Mouse (Mus musculus): ENCODE measurements at regions not wholly inside any gene's neighbourhood (a gene's known extent, or its start where the extent isn't known, plus 50 kb on each side); places are given as distances from the start of the nearest gene placed in this dataset.
"Not testable (repeated sequence)": the region's sequence is repeated elsewhere in the genome, so short reads cannot be mapped to it uniquely, and the experiment has no call there.

GRCm38 (mm10) chr16:65629186-65629585, 66.7 kb upstream of the Chmp2b start:
- DNase-seq (ENCODE audit: low spot score) = peak; percentile 75

GRCm38 (mm10) chr16:65631680-65632079, 69.2 kb upstream of the Chmp2b start:
- DNase-seq (ENCODE audit: low spot score) = no peak

GRCm38 (mm10) chr16:65646741-65647140, 84.2 kb upstream of the Chmp2b start:
- DNase-seq (ENCODE audit: low spot score) = not testable (repeated sequence)

DNA sequence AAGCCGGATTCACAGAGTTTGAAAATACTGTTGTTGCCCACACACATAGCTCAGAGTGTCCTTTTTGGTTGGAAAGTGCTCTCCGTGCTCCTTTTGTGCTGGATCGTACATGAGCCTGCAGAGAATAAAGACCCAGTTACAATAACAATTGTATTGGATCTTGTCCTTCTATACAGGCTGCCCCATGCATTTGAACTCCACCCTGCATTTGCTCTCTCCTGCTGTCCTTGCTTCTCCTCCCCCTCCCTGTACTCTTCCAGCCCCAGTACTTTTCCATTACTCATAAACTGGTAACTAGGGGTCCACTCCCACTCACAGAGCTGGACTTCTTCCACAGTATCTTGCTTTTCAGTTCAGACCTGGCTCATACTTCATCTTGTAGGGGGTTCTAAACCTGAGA, 86.5 kb upstream of the Chmp2b start:
- DNase-seq (ENCODE audit: low spot score) = no peak

GRCm38 (mm10) chr16:65655490-65655889, 93.0 kb upstream of the Chmp2b start:
- DNase-seq (ENCODE audit: low spot score) = no peak

DNA sequence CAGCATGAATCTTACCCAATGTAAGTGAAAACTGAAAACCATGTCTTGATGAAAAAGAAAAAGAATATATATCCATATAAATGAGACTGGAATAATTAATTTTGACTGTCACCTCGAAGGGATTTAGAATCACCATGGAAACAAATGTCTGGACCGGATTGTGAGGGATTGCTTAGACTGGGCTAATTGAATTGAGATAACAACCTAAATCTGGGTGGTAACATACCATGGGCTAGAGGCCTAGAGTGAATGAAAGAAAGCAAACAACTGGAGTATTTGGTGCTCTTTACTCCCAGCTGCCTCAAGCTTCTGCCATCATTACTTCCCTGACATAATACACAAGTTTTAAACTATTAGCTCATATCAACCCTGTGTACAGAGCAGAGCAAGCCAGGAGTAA, 95.3 kb upstream of the Chmp2b start:
- no peak for DNase-seq (ENCODE audit: low spot score)

GRCm38 (mm10) chr16:65664787-65665186, 102.3 kb upstream of the Chmp2b start:
- DNase-seq (ENCODE audit: low spot score) = no peak

DNA sequence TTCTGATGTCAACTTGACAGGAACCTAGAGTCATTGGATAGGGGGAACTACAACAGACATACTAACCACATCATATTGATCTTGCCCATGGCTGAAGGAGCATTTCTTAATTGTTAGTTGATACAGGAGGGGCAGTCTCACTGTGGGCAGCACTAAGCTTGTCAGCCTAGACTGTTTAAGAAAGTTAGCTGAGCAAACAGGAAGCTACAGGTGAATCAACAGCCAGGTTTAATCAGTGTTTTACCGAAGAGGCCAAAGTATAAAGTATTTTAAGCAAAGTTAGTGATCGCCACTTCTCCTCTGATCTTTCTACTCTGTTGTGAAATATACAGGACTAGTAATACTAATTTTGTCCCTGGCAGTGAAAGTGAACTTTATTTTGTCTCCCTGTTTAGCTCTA, 109.6 kb upstream of the Chmp2b start:
- no peak for DNase-seq (ENCODE audit: low spot score)

DNA sequence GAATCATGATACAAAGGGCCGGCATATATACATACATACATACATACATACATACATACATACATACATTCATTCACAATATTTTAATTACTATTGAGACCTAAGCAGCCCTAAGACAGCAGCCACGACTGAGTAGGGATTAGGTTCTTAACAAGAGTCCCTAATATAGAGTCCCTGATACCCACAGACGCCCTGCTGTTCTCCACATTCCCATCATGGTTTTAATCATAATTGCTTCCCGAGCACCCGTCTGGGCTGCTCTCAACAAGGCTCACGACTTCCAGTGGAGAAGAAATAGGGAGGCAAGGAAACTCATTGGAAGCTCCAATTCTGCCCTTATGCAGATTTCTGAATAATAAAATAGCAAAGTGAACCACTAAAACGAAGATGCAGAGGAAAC, 120.6 kb upstream of the Chmp2b start:
- no peak for DNase-seq (ENCODE audit: low spot score)

GRCm38 (mm10) chr16:65683703-65684320, 121.3 kb upstream of the Chmp2b start:
- no peak for DNase-seq (ENCODE audit: low spot score)

GRCm38 (mm10) chr16:65693626-65694025, 121.4 kb upstream of the Vgll3 start:
- DNase-seq (ENCODE audit: low spot score) = no peak

DNA sequence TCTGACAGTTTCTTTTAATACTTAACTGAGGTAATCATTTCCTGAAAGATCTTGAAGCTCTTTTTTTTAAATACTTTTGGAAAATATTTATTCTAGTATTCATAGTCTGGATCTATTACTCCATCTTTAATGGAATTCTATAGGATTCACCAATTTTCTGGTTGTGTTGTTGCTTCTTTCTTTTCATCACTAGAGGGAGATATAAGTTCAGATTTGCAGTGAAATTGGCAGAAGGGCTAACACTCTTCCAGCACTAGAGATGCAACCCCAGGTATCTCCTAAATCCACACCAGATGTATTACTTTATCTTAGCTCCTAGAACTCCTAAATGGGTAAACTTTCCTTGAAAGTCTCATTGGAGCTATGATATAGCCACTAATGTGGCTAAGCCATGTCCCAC, 99.4 kb upstream of the Vgll3 start:
- DNase-seq (ENCODE audit: low spot score) = no peak

DNA sequence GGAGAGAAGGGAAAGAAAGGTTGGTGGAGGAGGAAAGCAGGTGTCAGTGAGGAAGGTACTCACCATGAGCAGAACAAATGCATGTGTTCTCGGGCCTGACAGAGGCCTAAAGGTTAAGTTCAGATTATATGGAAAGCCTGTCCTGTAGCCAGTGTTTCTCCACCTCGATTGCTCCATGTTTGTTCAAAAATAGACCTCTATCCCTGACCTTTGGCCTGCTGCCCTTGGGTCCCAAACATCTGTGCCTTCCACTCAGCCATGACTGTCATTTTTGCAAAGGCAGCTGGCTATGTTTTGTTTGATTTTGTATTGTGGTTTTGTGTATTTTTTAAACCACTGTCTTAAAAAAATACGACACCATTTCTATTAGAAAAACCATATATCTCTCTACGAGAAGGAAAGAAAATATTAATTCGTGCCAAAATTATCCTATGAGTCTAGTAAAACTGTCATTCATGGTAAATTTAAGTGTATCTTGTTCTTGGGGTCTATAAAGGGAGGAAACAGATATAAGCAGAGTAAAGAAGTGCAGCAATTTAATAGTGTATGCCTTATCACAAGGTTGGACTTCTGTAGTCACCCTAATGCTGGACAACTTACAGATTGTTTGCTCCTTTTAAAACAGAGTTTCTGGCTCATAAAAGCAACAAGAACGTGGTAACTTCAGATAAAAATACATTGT, 96.1 kb upstream of the Vgll3 start:
- DNase-seq (ENCODE audit: low spot score) = no peak

- DNase-seq (ENCODE audit: low spot score) = no peak
These were observed 94.1 kb upstream of the Vgll3 start for GRCm38 (mm10) chr16:65720953-65721352.

DNA sequence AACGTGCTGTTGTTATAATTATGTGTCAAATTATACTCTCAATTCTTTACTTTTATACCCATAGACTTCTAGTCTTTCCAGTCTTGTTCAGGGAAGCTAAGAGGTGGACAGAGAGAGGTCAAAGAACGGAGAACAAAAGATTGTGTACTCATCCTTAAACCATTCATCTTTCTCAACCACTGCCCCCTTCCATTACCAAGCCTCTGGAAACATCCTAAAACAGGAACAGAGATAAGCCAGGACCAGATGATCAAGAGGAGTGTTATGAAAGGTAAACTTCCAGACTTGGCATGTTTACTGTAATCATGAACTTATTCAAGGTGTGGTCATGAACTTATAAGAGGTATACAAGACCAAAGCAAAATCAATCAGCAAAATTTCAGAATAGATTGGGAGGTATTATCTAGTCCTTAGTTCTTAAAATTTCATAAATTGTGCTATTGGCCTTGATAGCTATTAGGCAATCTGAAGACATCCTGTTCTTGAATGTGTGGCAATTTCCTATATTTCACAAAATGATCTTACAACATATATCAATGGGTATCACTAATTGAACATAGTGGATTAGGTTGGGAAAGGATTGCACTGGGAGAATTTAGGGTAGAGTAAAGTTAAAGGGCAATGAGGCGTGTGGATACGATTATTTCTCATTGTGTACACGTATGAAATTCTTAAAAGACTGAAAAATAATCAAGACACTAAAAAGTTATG, 89.3 kb upstream of the Vgll3 start:
- DNase-seq (ENCODE audit: low spot score) = no peak

DNA sequence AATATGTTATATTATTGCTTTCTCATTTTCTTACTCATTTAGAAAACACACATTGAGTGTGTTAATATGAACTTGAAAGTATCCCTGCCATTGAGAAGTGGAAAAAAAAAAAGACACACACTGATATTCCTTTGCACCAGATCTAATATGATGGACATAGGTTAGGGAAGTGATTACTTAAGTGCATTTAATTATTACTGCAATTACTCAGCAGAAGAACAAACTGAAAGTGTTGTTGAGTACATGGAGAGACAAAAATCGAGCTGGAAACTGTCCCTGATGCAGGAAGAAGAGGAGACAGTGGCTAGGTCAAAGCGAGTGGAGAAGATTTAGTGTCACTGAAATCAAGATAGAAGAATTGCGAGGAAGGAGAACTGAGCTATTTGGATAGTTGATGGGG, 88.8 kb upstream of the Vgll3 start:
- DNase-seq (ENCODE audit: low spot score) = no peak

DNA sequence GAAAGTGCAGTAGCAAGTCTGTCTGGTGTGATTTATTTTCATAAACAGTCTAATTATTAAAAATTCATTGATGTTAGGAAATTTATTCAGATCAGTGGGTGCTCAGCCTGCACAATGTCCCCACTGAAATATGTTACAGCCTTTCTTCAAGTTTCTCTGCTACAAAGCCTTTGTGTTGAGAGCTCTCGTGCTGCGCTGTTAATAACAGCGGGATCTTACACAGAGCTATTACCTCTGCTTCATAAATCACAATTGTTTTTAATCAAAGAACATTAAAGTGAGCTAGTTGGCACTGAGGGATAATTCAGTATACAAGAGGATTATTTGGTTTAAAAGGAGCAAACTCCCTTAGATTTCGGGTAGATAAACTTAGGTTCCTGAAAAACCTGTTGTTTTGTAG, 85.7 kb upstream of the Vgll3 start:
- DNase-seq (ENCODE audit: low spot score) = no peak

DNA sequence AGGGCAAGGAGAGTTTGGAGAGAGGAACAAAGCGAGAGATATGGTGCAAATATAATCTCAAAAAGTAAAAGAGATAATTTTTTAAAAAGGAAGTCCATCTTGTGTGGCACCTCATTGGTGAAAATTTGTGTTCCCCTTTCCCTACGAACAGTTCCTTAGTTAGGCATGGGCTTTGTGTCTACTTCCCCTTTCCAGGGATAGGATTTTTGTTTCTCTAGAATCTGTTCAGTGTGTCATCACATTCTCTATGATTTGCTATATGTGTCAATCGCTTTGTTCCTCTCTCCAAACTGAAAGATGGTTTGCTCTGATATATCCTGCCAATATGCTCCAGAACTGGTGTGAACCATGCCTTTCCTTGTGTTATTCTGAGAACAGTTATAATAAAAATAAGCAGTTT, 75.4 kb upstream of the Vgll3 start:
- no peak for DNase-seq (ENCODE audit: low spot score)

DNA sequence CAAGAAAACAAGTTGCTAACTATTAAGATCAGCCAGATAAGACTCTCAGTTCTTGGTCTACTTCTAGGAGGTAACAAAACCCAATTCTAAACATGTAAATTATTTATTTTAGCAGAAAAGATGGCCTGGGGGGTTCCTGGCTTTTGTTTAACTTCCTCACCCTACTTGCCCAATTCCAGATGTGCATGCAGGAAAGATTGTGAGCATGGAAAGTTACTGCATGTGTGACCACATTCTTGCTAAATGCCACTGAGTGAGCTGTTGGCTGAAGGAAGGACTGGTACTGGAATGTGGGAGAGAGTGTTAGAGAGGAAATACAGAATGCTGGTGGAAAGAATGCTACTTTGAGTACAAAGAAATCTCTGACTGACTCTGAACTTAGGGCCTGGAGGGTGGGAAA, 72.1 kb upstream of the Vgll3 start:
- DNase-seq (ENCODE audit: low spot score) = no peak

DNA sequence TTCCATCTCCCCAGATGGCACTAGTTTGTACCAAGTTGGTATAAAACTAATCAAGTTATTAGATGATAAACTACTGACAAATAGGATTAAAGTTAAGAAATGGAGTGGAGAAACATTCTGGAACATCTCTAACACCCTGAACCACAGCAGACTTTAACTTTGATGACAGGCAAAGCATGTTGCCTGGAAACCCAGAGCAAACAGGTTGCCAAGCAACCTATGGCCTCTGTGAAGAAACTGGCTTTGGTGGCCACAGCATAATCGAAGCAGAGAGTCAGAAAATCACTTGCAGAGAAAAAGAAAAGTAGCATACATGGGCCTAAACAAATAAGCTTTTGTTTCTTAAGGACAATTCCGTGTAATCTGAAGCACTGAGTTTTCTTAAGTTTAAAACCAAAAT, 59.4 kb upstream of the Vgll3 start:
- no peak for DNase-seq (ENCODE audit: low spot score)
